Mouse (Mus musculus) midbrain, embryonic 16.5 days (tissue): ENCODE data around the gene Myb. TPM values are rescaled to one million over a fixed set of nuclear protein-coding genes. Genes with fewer than 3 reads are reported as not detected.
A peak's percentile ranks its signal among the peaks of the same experiment; 100 is the strongest.

Experiments used
- ATAC-seq: fragments of 200-750 bp; cut with Nextera tagmentation; 2 replicates; pipeline ENCODE4 v1.8.0; 2017; ENCODE audit warnings: moderate TSS enrichment
- H3K27ac ChIP-seq: fragments of 300-500 bp; sonication (generic); 2 replicates; pipeline ENCODE4 v1.5.1; 2014; ENCODE audit warnings: mild to moderate bottlenecking, low read length, mixed read lengths
- H3K27me3 ChIP-seq: fragments of 300-500 bp; sonication (generic); 2 replicates; pipeline ENCODE4 v1.6.1; 2014; ENCODE audit warnings: low read depth, low read length, mixed read lengths; ENCODE audit not compliant: control insufficient read depth, insufficient read depth
- H3K36me3 ChIP-seq: fragments of 300-500 bp; sonication (generic); 2 replicates; pipeline ENCODE4 v1.6.1; 2014; ENCODE audit warnings: mild to moderate bottlenecking, low read length, moderate library complexity, mixed read lengths; ENCODE audit not compliant: control insufficient read depth, insufficient read depth
- H3K4me1 ChIP-seq: fragments of 300-500 bp; sonication (generic); 2 replicates; pipeline ENCODE4 v1.6.1; 2014; ENCODE audit warnings: mild to moderate bottlenecking, low read length, mixed read lengths; ENCODE audit not compliant: control insufficient read depth, insufficient read depth
- H3K4me2 ChIP-seq: fragments of 300-500 bp; sonication (generic); 2 replicates; pipeline ENCODE4 v1.6.1; 2014; ENCODE audit warnings: mild to moderate bottlenecking, low read length, mixed read lengths
- H3K4me3 ChIP-seq: fragments of 300-500 bp; sonication (generic); 2 replicates; pipeline ENCODE4 v1.5.1; 2014; ENCODE audit warnings: low read depth, mild to moderate bottlenecking, low read length, moderate library complexity, mixed read lengths
- H3K9ac ChIP-seq: fragments of 300-500 bp; sonication (generic); 2 replicates; pipeline ENCODE4 v1.6.1; 2014; ENCODE audit warnings: low read depth, low read length, mixed read lengths
- H3K9me3 ChIP-seq: fragments of 300-500 bp; sonication (generic); replicated peaks from 2 replicates; pipeline ENCODE4 v1.6.1; 2014; ENCODE audit warnings: mild to moderate bottlenecking, low read length, mixed read lengths; ENCODE audit not compliant: control insufficient read depth, poor library complexity, severe bottlenecking
- WGBS: fragments of 180-500 bp; shearing (Covaris S2); extraction: QIAGEN DNeasy Blood & Tissue Kit; methylation state at CpG from one replicate; pipeline ENCODE4 v1.1.7; 2014; 5-methylcytosine and 5-hydroxymethylcytosine counted together
- polyA plus RNA-seq: library from polyadenylated mRNA; unstranded; fragments of >200 nt; fragmentation: Nextera tagmentation; extraction: Ambion mirVana; gene quantifications from 2 replicates; pipeline ENCODE4 v1.2.1, GENCODE M21; 2015

Gene Myb
- polyA plus RNA-seq, 1 experiment from 2014 or later = 2.4 TPM

- Histone ChIP-seq H3K9ac (no peak overlapping the region), H3K36me3 (no peaks in the 10 kb centered on the region), H3K4me1 (0 out of 2 replicates have a peak, but pooled peaks cover under 1% of the 10 kb centered on the region), H3K9me3 (no peaks in the 10 kb centered on the region), H3K27me3 (no peaks in the 10 kb centered on the region), H3K4me2 (no peak overlapping the region), H3K27ac (no peak overlapping the region), H3K4me3 (no peak overlapping the region)
- WGBS = 32% methylated on average over 3 of the region's 3 CpGs
- no peak for ATAC-seq
These were observed 73.1 kb downstream of the Myb start for GRCm38 (mm10) chr10:21087614-21088232.

DNA sequence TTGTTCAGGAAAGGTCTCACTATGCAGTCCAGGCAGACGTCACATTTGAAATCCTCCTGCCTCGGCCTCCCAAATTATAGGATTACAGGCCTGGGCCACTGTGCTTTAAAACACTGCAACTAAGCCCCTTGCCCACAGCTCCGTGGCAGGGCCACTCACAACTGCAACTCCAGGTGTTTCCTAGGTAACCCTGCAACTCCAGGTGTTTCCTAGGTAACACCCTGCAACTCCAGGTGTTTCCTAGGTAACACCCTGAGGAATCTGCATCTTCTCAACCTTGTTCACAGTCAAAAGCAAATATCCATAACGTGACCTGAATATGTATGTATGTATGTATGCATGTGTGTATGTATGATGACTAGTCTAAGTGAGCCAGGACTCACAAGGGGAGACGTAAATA lies 75.7 kb downstream of the Myb start:
- Histone ChIP-seq H3K4me2 (no peak overlapping the region), H3K27ac (no peak overlapping the region), H3K4me3 (no peak overlapping the region), H3K36me3 (0 out of 2 replicates have a peak, but pooled peaks cover under 1% of the 10 kb centered on the region), H3K9me3 (no peaks in the 10 kb centered on the region), H3K27me3 (no peaks in the 10 kb centered on the region), H3K9ac (no peak overlapping the region), H3K4me1 (no peaks in the 10 kb centered on the region)
- 72% methylated on average over 5 of the region's 5 CpGs for WGBS
- ATAC-seq = 0 out of 2 replicates have a peak, but pooled peaks have one; percentile 43

- no peak overlapping the region for H3K4me2 ChIP-seq
- H3K4me1 ChIP-seq = no peaks in the 10 kb centered on the region
- WGBS = 64% methylated on average over 8 of the region's 8 CpGs
- H3K4me3 ChIP-seq = no peak overlapping the region
- H3K9me3 ChIP-seq = no peaks in the 10 kb centered on the region
- H3K9ac ChIP-seq = no peak overlapping the region
- 0 out of 2 replicates have a peak, but pooled peaks cover 4% of the 10 kb centered on the region for H3K36me3 ChIP-seq
- H3K27me3 ChIP-seq = no peaks in the 10 kb centered on the region
- H3K27ac ChIP-seq = no peak overlapping the region
- ATAC-seq = no peak
These were observed 77.3 kb downstream of the Myb start for GRCm38 (mm10) chr10:21083391-21083918.

GRCm38 (mm10) chr10:21082447-21082846 lies 78.3 kb downstream of the Myb start:
- Histone ChIP-seq H3K36me3 (0 out of 2 replicates have a peak, but pooled peaks cover 5% of the 10 kb centered on the region), H3K4me1 (no peaks in the 10 kb centered on the region), H3K4me3 (no peak overlapping the region), H3K27me3 (no peaks in the 10 kb centered on the region), H3K27ac (no peak overlapping the region), H3K9me3 (no peaks in the 10 kb centered on the region), H3K9ac (no peak overlapping the region), H3K4me2 (no peak overlapping the region)
- ATAC-seq = no peak
- WGBS = 16% methylated on average over 8 of the region's 8 CpGs

DNA sequence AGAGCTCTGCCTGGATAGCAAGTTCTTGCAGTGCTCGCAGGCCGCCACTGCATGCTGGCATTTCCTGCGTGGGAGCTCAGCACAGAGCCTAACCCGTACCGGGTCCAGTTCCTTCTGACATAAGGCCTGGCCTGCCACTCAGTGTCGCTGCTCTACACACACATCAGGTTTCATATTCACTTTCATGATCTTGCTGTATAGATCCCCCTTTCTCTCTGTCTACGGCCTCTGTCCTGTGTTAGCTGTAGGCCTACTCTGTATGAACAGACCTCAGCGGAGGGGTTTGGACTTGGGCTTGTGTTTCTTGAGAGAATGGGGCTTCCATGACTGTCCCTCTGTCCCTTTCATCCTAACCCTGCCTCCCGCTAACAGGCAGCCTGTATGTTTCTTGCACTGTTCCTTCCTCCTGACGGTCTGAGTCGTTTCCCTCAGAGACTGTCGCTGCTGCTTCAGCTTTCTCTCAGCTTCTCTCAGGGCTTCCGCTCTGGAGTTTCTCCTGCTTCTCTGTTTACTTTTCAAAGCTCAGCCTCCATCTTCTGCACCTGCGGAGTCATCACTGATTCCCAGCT lies 83.5 kb downstream of the Myb start:
- no peaks in the 10 kb centered on the region for H3K27me3 ChIP-seq
- 79% methylated on average over 14 of the region's 14 CpGs for WGBS
- H3K27ac ChIP-seq = no peak overlapping the region
- H3K36me3 ChIP-seq = 0 out of 2 replicates have a peak, but pooled peaks cover 8% of the 10 kb centered on the region
- ATAC-seq = peak; percentile 36; the same call in 1 of the 2 replicates
- no peaks in the 10 kb centered on the region for H3K4me1 ChIP-seq
- no peak overlapping the region for H3K4me2 ChIP-seq
- no peak overlapping the region for H3K4me3 ChIP-seq
- H3K9ac ChIP-seq = no peak overlapping the region
- no peaks in the 10 kb centered on the region for H3K9me3 ChIP-seq

GRCm38 (mm10) chr10:21076731-21077130 lies 84.1 kb downstream of the Myb start:
- ATAC-seq = no peak
- no peaks in the 10 kb centered on the region for H3K9me3 ChIP-seq
- H3K4me3 ChIP-seq = no peak overlapping the region
- H3K4me2 ChIP-seq = no peak overlapping the region
- H3K4me1 ChIP-seq = no peaks in the 10 kb centered on the region
- H3K27me3 ChIP-seq = no peaks in the 10 kb centered on the region
- H3K27ac ChIP-seq = no peak overlapping the region
- 0 out of 2 replicates have a peak, but pooled peaks cover 8% of the 10 kb centered on the region for H3K36me3 ChIP-seq
- no peak overlapping the region for H3K9ac ChIP-seq
- 89% methylated on average over 7 of the region's 7 CpGs for WGBS

DNA sequence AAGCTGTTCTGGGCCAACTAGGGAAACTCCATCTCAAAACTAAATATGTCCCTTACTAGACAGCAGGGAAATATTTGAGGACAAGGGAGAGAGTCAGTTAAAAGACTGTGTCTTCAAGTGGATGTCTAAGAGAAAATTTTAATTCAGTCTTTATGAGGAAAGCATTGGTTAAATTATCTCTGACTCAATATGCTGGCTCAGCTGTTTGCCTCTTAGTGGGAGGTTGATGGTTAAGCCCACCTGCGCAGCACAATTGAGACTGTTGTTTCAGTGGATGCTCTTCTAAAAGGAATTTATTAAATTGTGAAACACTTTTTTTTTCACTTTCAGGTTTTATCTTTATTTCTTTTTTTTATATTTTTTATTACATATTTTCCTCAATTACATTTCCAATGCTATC lies 84.6 kb downstream of the Myb start:
- H3K4me1 ChIP-seq = no peaks in the 10 kb centered on the region
- H3K4me2 ChIP-seq = no peak overlapping the region
- no peak overlapping the region for H3K27ac ChIP-seq
- H3K9ac ChIP-seq = no peak overlapping the region
- H3K4me3 ChIP-seq = no peak overlapping the region
- no peak for ATAC-seq
- 85% methylated on average over 1 of the region's 1 CpGs for WGBS
- H3K36me3 ChIP-seq = 0 out of 2 replicates have a peak, but pooled peaks cover 8% of the 10 kb centered on the region
- no peaks in the 10 kb centered on the region for H3K27me3 ChIP-seq
- H3K9me3 ChIP-seq = no peaks in the 10 kb centered on the region
